Mouse (Mus musculus) forelimb bud, embryonic 11.5 days (tissue): ENCODE results near the gene Wnt2b.

Source experiments
- DNase-seq: peaks from one replicate; pipeline ENCODE4 v3.0.0-alpha.2; 2012; ENCODE audit warnings: low read depth, low spot score

The Wnt2b gene

GRCm38 (mm10) chr3:104963331-104964276 is 1.9 kb upstream of the Wnt2b start:
- no peak for DNase-seq

DNA sequence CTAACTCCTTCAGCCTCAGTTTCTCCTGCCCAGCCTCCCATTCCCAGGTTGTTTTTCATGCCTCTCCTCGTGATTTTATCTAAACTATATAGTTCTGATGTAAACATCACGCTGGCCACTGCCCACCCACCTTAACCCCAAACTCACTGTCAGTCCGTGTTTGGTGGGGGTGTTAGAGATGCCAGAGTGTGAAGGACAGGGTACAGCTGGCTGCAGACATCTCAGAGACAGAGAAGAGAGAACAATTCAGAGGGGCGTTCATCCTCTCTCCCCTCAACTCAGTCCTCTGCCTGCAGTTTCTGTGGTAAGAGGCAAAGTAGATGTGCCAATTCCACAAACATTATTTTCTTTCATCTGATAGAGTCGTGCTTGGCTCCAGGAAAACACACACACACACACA is 1.1 kb upstream of the Wnt2b start:
- DNase-seq: no peak

- no peak for DNase-seq
Observed at GRCm38 (mm10) chr3:104962141-104962611, 455 bp upstream of the Wnt2b start.

GRCm38 (mm10) chr3:104960026-104961000 is 1.4 kb downstream of the Wnt2b start:
- DNase-seq: no peak

- DNase-seq: no peak
Observed at GRCm38 (mm10) chr3:104956131-104956581, 5.6 kb downstream of the Wnt2b start.

GRCm38 (mm10) chr3:104954551-104954950 is 7.2 kb downstream of the Wnt2b start:
- no peak for DNase-seq

- DNase-seq: no peak
Observed at GRCm38 (mm10) chr3:104954137-104954536, 7.6 kb downstream of the Wnt2b start.

DNA sequence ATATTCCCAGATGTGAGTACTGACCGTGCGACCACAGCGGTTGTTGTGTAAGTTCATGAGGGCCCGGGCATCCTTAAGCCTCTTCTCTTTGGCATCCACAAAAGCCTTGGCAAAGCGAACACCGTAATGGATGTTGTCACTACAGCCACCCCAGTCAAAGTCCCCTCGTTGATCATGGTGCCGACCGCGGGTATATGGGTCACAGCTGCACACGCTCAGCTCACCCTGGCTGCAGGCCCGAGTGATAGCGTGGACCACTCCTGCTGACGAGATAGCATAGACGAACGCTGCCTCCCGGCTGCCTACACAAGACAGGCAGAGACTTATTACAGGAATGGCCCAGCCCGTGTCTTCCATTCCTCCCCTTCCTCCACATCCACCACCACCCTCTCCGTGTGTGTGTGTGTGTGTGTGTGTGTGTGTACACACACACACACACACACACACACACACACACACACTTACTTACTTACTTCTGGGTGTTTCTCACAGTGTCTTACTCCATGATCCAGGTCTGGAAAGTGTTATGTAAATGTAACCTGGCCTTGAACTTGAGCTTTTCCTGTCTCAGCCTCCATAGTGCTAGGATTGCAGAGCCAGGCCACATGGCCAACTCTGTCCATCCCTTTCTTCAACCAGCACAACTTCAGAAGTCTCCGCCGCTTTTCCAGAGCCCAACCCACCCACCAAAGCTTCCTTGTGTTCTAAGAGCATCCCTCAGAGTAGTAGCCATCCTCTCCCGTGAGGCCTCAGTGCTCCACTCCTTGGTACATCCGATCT is 8.6 kb downstream of the Wnt2b start:
- DNase-seq: no peak

DNA sequence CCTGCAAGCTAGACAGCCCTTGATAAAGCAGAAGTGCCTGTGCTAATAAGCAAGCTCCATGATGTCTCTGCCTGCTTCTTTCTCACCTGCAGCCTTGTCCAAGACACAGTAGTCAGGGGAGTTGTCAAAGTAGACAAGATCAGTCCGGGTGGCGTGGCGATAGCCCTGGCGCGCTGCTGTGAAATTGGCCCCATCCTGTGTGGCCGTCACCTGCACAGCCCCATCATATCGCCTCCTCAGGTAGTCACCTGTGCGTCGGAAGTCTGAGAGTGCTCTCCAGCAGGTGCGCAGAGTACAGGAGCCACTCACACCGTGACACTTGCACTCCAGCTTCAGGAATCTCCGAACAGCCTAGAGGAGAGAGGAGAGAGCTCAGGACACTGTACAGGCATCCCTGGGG is 10.8 kb downstream of the Wnt2b start:
- DNase-seq: no peak

DNA sequence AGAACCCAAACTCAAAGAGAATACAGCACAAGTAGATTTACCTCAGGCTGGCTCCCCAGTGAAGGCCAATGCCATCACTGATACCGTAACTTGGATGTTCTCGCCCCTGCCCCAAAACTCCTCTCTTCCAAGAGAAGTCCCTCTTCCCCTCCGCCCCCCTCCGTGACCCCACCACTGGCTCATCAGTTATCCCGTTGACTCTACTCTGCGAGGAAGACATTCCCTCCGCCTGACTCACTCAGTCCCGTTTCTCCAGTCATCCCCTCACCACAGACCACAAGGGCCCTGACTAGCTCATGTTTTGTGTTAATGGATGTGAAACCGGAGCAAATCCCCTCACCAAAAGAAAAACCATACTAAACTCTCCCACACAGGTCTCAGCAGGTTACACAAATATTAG is 16.8 kb downstream of the Wnt2b start:
- no peak for DNase-seq

- peak; percentile 70 for DNase-seq
Observed at GRCm38 (mm10) chr3:104943333-104943732, 18.4 kb downstream of the Wnt2b start.

DNA sequence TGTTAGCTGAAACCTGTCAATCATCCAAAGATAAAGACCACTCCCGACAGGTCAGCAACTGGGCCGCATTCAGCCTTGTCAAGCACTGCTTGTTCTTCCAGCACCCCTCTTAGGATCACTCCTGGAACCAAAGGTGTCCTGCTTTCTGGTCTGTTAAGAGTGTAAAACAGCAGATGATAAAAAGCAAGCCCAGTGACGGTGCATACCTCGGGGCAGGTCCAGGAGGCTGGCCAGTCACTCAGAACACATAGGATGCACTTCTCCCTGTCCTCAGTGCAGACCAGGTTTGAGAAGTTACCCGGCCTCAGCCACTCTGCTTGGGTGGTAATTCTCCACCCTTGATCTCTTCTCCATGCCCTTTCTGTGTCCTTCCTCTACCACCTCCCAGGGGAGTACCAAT is 19.0 kb downstream of the Wnt2b start:
- no peak for DNase-seq

GRCm38 (mm10) chr3:104940691-104941090 is 21.0 kb downstream of the Wnt2b start:
- DNase-seq: peak; percentile 64

DNA sequence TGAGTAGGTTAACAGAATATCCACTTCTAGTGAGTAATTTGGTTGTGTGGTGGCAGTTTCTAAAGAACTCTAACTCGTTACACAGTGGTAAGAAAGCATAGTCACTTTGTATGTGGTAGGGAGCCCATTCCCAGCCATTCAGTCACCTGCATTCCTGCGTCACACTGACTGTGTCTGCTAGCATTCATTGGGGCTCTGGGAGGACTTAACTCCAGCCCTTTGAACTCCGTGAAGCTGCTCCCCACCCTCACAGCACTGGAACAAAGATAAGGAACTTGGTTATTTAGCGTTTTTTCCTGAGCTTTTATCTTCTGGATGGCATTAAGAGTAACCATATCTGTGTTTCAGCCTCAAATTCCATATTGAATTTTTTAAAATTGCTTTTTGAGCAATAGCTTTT is 23.4 kb downstream of the Wnt2b start:
- no peak for DNase-seq

DNA sequence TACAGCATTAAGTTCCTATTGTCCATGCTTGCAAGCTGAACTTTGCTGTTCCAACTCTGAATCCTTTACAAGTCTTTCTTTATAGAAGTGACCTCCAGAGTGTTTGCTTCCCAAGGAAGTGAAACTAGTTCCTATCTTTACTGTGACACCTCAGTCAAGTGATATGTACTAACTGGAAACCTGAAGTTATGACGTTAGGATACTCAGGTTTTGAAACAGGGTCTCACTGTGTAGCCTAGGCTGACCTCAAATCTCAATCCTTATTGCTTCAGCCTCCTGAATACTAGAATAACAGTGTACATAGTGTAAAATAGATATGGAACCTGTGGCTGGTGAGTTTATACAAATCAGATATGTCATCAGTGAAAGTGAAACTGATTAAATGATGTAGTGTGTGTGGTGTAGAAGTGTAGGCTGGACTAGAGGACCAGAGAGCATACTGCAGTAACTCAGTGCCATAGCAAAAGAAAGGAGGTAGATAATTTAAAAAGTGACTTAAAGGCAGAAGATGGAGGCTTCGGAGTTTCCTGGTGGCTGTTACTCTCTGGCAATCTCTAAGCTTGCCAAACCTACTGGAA is 23.9 kb downstream of the Wnt2b start:
- no peak for DNase-seq

- DNase-seq: no peak
Observed at GRCm38 (mm10) chr3:104929385-104929784, 32.3 kb downstream of the Wnt2b start.

GRCm38 (mm10) chr3:104914986-104915385 is 46.7 kb downstream of the Wnt2b start:
- DNase-seq: no peak

DNA sequence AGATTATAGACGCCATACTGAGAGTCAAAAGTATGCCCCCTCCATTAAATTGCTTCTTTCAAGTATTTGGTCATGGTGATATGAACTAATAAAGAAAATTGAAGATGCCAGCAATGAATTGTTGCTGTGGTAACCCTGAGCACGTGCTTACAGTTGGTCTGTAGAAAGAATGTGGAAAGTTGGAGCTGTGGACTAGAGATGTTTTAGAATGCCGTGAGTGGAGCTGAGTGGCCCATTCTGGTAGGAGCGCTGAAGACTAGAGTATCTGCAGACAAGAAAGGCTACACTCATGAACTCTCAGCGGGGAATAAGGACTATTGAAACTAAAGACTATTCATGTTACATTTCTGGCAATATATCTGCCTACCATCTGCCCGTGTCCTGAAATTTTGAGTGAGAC is 52.5 kb downstream of the Wnt2b start:
- DNase-seq: no peak

DNA sequence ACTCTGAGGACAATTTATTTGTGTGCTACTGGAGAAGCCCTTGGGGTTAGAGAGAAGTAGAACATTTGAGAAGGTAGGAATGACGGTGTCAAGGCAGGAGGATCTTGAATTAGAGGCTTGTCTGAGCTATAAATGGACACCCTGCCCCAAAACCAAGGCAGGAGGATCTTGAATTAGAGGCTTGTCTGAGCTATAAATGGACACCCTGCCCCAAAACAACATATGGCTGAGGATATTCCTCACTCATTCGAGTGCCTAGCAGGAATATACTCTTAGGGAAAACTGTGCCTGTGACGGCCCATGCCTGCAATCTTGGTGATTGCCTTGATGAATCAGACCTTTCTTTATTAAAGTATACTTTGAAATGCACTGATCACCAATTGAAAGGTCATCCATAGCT is 55.7 kb downstream of the Wnt2b start:
- no peak for DNase-seq

DNA sequence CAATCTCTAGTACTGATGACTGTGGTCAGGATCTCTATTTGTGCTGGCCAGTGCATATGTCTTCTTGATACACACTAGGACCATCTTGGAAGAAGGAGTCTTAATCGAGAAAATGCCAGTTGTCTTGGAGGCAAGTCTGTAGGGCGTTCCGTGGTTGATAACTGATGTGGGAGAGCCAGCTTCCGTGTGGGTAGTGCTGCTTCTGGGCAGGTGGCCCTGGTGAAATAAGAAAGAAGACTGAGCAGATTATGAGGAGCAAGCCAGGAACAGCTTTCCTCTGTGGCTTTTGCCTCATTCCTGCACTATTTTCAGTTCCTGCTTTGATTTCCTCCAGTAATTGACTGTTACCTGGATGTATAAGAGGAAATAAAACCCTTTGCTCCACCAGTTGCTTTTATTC is 56.3 kb downstream of the Wnt2b start:
- DNase-seq: no peak

DNA sequence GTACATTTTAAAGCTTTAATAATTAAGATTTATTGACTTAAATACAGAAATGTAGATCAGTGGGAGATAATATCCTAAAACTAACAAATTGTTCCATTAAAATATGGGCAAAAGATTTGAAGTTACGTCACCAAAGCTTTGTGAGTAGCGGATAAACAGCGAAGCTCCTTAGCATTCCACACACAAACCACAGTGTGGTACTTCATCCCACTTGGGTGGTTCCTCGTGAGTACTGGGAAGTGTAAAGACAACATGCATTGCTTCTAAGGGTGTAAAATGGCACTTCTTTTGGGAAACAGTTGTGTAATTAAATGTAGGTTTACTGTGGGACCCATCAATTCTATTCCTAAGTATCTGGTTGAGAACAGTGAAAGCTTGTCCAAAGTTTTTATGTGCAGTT is 60.6 kb downstream of the Wnt2b start:
- no peak for DNase-seq
